Mouse (Mus musculus): Measurements from ENCODE around the gene Olfr1331. TPM values are rescaled to one million over a fixed set of nuclear protein-coding genes. Genes with fewer than 3 reads are reported as not detected.

The Olfr1331 gene
- under 1 TPM in 1 of 2 experiments, not detected in 1; 0.36 TPM for polyA plus RNA-seq (2017; shearing (Covaris generic))

GRCm38 (mm10) chr4:118864349-118864748, at the start of gene Olfr1331:
Olfr1331 (plus strand) TSS chr4:118864649.

GRCm38 (mm10) chr4:118836179-118836578, 28.3 kb upstream of the Olfr1331 start, which contains the start of gene Olfr1333:
Olfr1333 (minus strand) TSS chr4:118836279.

GRCm38 (mm10) chr4:118888297-118888696, 23.8 kb downstream of the Olfr1331 start, which contains the start of gene Olfr1330:
Olfr1330 (plus strand) TSS chr4:118888597.

GRCm38 (mm10) chr4:118917365-118917764, 52.9 kb downstream of the Olfr1331 start, which contains the start of gene Olfr1329:
Olfr1329 (minus strand) TSS chr4:118917465.

Other genes starting within 250 kb of the Olfr1331 start
- gene Cfap57, start 243.9 kb upstream of the Olfr1331 start, polyA plus RNA-seq (2017; shearing (Covaris generic)) = under 1 TPM in 1 of 2 experiments, not detected in 1; 0.10 TPM
- gene Ebna1bp2, start 243.8 kb upstream of the Olfr1331 start, polyA plus RNA-seq (2017; shearing (Covaris generic)) = 100 to 1,000 TPM; 131 to 185 TPM
- not detected for gene Olfr62, start 205.7 kb upstream of the Olfr1331 start, polyA plus RNA-seq (2017; shearing (Covaris generic))
- gene Olfr1342, start 171.9 kb upstream of the Olfr1331 start, polyA plus RNA-seq (2017; shearing (Covaris generic)) = under 1 TPM in 1 of 2 experiments, not detected in 1; 0.12 TPM
- gene Olfr1341, start 161.1 kb upstream of the Olfr1331 start, polyA plus RNA-seq (2017; shearing (Covaris generic)) = under 1 TPM in 1 of 2 experiments, not detected in 1; 0.71 TPM
- under 1 TPM in 1 of 2 experiments, not detected in 1; 0.05 TPM for gene Olfr1340, start 144.5 kb upstream of the Olfr1331 start, polyA plus RNA-seq (2017; shearing (Covaris generic))
- under 1 TPM in 1 of 2 experiments, not detected in 1; 0.17 TPM for gene Olfr1339, start 132.5 kb upstream of the Olfr1331 start, polyA plus RNA-seq (2017; shearing (Covaris generic))
- under 1 TPM in 1 of 2 experiments, not detected in 1; 0.32 TPM for gene Olfr1338, start 105.9 kb upstream of the Olfr1331 start, polyA plus RNA-seq (2017; shearing (Covaris generic))
- not detected for gene Olfr1337, start 82.1 kb upstream of the Olfr1331 start, polyA plus RNA-seq (2017; shearing (Covaris generic))
- gene Olfr1335, start 54.7 kb upstream of the Olfr1331 start, polyA plus RNA-seq (2017; shearing (Covaris generic)) = under 1 TPM in 1 of 2 experiments, not detected in 1; 0.27 TPM
- gene Olfr1333, start 28.4 kb upstream of the Olfr1331 start, polyA plus RNA-seq (2017; shearing (Covaris generic)) = not detected
- under 1 TPM in 1 of 2 experiments, not detected in 1; 0.82 TPM for gene Olfr1330, start 23.9 kb downstream of the Olfr1331 start, polyA plus RNA-seq (2017; shearing (Covaris generic))
- gene Olfr1329, start 52.8 kb downstream of the Olfr1331 start, polyA plus RNA-seq (2017; shearing (Covaris generic)) = not detected
- under 1 TPM in 1 of 2 experiments, not detected in 1; 0.31 TPM for gene Olfr1328, start 74.0 kb downstream of the Olfr1331 start, polyA plus RNA-seq (2017; shearing (Covaris generic))
- not detected for gene Lao1, start 96.9 kb downstream of the Olfr1331 start, polyA plus RNA-seq (2017; shearing (Covaris generic))
- 10 to 100 TPM; 39.4 to 47.3 TPM for gene Slc2a1, start 244.1 kb downstream of the Olfr1331 start, polyA plus RNA-seq (2017; shearing (Covaris generic))

Data from activated CD4-positive, CD25-positive, alpha-beta regulatory T cell (primary cell).